Mouse (Mus musculus) heart, postnatal 14 days (tissue): ENCODE measurements around the gene Myo6. TPM values are rescaled to one million over a fixed set of nuclear protein-coding genes. Genes with fewer than 3 reads are reported as not detected.
"Not testable (repeated sequence)": the region's sequence is repeated elsewhere in the genome, so short reads cannot be mapped to it uniquely, and the experiment has no call there.

Experiments used
- DNase-seq, 2 experiments: peaks; one replicate each; pipeline ENCODE4 v3.0.0; 2021 to 2022
- intact Hi-C: fragments of 180-260 bp; cut with DNase I; formaldehyde crosslinking; loops from one replicate; pipeline ENCODE4 v1.15.1; 2025
- total RNA-seq, 2 experiments: library from RNA; stranded (reverse); gene quantifications; 2 replicates each; pipeline ENCODE4 v1.2.3; 2021

Myo6 gene
- total RNA-seq, 2 experiments from 2014 or later: 16.9 to 18.0 TPM

DNA sequence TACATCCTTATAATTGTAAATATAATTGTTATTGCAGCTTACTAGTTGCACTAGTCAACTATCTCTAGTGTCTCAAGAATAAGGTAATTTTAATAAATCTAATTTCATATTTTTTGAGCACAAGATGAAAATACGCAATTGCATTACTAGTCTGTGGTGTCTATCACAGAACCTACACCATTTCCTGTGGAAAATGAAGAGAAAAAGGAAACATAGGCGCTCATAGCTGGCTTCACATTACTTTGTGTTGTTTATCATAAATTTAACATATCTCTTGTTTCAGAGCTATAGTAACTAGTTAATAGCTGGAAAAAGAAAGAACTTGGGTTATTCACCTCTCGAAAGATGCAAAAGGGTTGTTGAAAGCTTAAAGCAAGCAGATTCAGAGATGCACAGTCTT is 117.6 kb downstream of the Myo6 start:
- intact Hi-C loops: no loop called here
- no peak for DNase-seq

DNA sequence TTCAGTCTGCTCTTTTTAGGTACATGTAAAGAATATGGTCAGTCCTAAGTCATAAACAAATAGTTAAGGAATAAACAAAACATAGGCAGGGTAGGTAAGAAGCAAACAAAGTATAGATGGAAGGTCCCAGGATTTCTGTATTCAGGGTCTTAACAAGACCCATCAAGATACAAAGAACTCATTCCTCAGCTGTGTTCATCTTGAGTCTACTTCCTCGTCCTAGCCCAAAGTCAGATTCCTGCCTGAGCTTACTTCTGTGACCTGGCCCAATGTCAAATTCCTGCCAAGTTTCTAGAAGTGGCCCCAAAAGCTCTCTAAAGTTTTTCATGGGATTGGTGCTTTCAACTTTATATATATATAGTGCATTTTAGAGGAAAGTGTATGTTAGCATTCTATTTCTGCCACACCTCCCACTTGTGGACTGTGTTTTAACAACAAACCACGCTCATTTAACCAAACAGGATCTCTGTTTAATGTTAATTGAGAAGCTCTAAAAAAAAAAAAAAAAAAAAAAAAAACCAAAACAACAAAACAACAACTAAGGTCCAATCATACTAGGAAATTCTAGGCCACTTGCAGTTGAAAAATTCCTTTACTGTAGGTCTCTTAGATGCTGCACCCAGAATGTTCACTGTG is 119.8 kb downstream of the Myo6 start:
- no peak for DNase-seq
- intact Hi-C loops: no loop called here

DNA sequence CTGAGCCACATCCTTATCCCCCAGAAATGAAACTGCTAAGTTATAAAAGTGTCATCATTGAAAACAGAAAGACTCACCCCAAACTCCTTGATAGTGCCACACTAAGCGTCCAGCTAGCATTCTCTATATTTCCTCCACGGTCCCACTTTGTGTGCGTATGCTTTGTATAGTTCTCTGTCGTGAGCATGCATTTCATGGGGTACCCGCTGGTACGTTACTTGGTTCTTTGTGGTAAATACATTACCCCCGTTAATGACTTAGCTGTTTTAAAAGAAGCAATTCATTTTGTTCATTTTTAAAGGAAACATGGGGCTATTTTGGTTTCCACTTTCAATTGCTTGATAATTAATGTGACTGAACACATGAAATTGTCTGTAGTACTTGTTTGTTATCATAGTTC is 122.0 kb downstream of the Myo6 start:
- DNase-seq: no peak
- intact Hi-C loops: no loop called here

DNA sequence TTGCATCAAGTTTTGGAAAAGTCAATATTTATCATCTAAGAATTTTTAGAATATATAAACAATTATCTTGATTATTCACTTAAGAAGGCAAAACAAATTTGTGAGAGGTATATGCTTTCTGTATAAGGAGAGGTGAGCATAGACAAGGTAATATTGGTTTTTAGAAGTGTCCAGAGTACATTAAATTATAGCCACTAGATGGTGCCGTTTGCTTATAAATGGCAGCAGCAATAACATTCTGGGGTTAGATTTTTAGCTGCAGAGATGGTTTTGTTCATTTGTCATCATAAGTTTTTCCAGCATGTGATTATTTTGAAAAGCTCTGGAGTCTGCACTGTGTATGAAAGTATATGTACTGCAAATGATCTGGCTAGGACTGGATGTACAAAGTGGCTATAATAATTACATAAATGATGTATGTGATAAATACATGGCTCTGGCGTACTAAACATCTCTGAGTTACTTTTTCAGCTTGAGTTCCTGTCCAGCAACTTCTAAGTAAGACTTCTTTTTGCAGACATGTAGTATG is 128.3 kb downstream of the Myo6 start:
- intact Hi-C loops: no loop called here
- DNase-seq: no peak

DNA sequence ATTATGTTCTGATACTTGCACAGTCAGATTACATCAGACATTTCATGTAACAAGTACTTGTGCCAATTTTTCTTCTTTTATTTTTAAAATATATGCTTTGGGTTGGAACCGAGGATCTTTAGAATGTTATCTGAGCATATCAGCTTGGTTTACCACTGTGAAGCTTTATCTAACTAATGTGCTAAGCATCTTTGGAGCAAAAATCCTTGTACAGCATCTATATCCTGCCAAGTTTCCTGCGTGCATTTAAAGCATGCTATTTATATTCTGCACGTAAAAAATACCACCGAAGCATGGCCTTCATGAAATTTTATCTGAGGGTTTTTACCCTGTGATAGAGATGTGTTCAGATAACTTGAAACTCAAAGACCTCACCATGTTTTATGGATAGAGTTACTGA is 131.3 kb downstream of the Myo6 start:
- DNase-seq: no peak
- intact Hi-C loops: no loop called here

DNA sequence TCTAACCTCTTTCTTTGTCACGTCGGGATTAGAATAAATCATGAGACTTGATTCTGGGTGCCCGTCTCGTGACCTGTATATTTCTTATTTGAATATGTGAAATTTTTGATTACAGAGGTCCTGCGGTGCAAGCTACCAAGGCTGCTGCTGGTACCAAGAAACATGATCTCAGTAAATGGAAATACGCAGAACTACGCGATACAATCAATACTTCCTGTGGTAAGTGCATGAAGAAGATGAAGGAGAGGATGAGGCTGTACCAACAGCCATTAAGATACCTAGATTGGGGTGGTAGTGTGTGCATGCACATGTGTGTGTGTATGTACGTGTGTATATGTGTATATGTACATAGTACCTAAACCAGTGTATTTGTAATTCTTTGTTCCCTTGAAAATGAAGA is 134.2 kb downstream of the Myo6 start:
- intact Hi-C loops: no loop called here
- no peak for DNase-seq

DNA sequence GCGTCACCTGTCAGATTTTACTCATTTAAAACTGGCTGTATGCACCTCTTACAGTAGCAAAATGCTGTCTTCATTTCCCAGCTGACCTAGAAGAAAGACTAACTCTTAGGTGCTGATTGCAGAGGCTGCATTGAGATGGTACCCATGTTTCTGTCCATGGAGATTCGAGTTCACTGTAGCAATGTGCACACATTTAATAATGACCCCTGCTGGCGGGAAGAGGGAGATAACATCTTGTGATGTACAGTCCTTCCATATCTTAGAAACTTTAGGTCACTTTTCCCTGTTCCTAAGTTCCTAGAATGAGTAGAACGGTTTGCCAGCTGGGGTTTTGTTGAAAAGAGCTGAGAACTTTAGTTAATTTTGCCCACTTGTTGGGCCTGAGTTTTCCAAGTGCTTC is 138.7 kb downstream of the Myo6 start:
- intact Hi-C loops: no loop called here
- peak in 1 of 2 experiments; percentile 15 for DNase-seq

DNA sequence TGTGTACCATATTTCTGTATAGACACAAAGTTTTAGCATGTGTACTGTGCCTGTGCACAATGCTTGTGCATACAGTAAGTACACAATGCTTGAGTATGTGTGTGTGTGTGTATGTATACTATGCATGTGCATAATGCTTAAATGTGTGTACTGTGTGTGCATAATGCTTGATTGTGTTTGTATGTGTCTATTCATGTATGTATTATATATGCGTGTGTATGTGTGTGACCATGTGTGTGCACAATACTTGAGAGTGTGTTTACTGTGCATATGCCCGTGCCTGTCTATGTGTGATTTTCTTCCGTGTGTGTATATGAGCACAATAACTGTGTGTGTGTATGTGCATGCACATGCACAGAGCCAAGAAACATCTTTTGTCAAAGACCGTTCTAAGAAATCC is 141.6 kb downstream of the Myo6 start:
- no peak for DNase-seq
- intact Hi-C loops: no loop called here

DNA sequence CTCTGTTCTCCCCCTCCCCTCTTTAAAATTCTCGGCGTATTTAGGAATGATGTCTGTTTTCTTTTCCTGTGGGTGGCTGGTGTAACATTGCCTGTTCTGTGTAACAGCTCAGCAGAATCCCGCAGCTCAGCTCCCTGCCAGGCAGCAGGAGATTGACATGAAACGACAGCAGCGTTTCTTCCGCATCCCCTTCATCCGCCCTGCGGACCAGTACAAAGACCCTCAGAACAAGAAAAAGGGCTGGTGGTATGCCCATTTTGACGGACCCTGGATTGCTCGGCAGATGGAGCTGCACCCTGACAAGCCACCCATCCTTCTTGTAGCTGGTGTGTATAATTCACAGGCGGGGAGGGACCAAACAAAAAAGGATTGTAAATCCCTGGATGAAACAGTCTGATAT is 142.0 kb downstream of the Myo6 start:
- no peak for DNase-seq
- intact Hi-C loops: no loop called here

DNA sequence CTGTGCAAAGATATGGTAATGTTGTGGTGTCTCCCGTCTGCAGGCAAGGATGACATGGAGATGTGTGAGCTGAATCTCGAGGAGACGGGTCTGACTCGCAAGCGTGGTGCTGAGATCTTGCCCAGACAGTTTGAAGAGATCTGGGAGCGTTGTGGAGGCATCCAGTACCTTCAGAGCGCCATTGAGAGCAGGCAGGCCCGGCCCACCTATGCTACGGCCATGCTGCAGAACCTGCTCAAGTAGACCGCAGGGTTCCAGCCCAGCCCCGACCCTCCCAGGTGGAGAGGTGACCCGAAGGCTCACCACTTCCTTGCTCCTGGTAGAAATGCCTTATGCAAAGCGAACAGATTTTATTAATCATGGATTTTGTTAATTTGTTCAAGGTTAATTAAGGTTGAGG is 142.8 kb downstream of the Myo6 start:
- no peak for DNase-seq
- intact Hi-C loops: no loop called here

DNA sequence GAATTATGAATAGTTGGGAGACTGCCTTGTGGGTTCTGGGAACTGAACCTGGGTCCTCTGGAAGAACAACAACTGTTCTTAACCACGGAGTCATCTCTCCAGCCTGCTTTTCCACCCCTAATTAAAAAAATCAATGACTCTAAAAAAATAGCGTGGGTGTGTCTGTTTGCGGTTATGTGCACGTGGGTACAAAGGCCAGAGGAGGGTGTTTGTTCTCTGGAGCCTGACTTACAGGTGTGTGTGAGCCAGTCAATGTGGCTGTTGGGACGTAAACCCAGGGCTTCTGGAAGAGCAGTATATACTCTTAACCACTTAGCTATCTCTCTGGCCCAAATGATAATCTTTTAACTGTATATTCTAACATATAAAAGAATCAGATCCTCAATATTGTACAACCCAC is 148.8 kb downstream of the Myo6 start:
- DNase-seq: no peak
- intact Hi-C loops: no loop called here

DNA sequence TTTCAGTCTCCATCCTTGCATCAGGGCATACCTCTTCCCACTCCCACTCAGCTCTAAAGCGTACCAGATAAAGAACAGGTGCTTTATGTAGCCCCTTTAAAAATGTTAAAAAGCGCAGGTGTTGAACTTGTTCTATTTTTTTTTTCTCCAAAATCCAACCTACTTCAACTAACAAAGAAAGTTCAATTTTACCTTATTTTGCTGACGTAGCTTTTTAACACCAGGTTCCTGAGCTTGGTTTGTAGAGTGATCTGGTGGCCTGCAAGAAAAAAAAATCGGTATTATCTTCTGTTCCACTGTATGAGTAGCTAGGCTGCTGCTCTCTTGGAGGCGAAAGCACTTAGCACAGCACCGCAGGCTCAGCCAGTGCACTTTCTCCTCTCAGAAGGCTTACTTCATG is 151.1 kb downstream of the Myo6 start:
- no peak for DNase-seq
- intact Hi-C loops: no loop called here

DNA sequence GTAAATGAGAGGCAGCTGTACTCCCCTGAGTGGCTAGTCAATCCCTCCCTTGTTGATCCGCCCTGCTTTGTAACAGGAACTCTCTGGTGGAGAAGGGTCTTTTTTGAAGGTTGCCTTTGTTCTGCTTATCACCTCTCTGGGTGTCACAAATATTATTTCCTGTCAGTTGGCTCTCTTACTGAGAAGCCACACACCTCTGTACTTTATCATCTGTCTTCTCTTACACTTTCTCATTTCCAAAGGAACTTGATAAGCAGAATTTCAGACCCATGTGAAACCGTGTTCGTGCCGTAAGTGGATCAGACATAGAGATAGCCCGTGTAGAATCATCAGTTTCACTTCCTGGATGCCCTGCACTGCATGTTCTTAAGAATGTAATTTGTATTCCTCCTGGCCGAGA is 153.2 kb downstream of the Myo6 start:
- intact Hi-C loops: no loop called here
- DNase-seq: no peak

DNA sequence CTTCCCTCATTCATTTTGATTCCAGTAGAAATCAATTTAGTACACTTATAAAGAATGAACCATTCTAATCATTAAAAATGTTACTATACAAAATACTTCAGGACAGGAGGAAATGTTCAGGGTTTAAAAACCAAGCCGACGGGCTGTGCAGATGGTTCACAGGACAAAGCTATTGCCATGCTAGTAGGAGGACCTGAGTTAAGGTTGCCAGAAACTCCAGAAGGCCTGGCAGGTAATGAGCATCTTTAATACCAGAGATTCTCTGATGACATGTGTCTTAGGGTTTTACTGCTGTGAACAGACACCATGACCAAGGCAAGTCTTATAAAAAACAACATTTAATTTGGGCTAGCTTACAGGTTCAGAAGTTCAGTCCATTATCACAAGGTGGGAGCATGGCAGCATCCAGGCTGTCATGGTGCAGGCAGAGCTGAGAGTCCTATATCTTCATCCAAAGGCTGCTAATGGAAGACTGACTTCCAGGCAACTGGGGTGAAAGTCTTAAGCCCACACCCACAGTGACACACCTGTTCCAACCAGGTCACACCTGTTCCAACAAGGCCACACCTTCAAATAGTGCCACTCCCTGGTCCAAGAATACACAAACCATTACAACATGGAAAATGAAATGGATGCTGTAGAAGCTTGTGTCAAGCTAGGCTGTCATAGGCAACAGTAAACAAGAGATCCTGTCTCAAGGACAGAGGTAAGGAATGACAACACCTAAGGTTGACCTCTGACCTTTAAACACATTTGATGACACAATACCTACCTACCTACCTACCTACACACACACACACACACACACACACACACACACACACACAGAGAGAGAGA is 156.4 kb downstream of the Myo6 start:
- intact Hi-C loops, DNase-seq: not testable (repeated sequence)

DNA sequence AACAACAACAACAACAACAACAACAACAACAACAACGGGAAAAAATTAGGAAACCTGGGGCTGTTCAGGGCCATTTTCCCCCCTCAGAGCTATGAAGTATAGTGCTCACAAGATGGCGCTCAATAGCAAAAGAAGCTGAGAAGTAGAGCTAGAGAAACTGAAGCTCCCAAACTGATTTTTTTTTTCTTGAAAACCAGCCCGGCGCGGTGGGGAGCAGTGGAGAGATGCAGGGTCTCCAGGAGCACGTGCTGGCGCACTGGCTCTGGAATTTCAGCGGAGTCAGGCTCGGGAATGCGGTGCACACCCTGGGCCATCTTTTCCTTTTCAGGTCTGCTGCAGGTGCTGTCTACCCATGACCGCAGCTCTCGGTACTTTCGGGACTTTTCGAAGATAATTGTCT is 167.3 kb downstream of the Myo6 start:
- DNase-seq: peak; percentile 5 to 26
- intact Hi-C loops: loop anchor here (10.0 kb wide), 2 partner anchors 883 to 1293 kb away; no protein-coding TSS in a partner anchor

DNA sequence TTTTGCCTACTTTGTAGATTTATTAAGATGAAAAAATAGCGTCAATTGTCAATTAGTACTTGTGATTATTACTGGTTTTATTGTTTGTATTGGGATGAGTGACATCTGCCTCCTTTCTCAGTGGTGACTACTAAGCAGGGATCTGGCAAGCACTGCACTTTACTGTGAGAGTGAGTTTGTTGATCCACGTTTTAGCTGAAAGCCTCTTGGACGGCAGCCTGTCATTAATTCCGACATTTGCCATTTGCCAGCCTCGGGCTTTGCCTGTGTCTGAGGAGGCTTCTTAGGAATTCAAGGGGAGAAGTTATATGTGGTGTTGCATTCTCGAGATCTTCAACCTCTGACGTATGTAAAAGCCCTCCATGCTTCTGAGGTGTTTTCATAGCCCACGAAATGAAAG is 168.6 kb downstream of the Myo6 start:
- intact Hi-C loops: loop anchor here (10.0 kb wide), 2 partner anchors 881 to 1291 kb away; no protein-coding TSS in a partner anchor
- DNase-seq: no peak

DNA sequence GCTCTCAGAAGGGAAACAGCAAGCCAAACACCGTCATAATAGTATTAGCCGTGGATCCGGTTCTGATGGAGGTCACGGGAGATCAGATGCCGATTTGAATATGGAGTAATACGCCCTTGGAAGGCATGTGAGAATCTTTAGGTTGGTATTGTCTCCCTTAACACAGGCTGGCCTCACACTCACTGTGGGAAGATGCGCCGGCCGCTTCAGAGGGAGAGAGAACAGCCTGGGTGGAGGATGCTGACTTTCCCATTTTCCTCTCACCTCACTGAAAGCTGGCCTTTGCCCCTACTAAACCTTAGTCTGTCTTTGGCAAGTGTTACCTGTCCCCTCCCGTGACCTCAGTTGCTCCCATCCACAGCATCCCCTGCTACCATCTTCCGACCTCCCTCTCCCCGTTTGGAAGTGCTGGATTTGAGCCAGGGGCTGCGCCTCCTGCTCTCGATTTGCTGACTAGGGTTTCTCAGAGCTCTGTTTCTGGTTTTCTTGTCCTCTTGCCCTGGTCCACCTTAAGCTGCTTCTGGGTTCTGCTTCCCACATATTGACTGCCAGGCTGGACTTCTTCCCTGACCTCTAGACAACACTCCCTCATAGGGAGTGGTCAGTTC is 169.3 kb downstream of the Myo6 start:
- peak in 1 of 2 experiments; percentile 4 for DNase-seq
- intact Hi-C loops: loop anchor here (10.0 kb wide), 2 partner anchors 881 to 1291 kb away; no protein-coding TSS in a partner anchor

DNA sequence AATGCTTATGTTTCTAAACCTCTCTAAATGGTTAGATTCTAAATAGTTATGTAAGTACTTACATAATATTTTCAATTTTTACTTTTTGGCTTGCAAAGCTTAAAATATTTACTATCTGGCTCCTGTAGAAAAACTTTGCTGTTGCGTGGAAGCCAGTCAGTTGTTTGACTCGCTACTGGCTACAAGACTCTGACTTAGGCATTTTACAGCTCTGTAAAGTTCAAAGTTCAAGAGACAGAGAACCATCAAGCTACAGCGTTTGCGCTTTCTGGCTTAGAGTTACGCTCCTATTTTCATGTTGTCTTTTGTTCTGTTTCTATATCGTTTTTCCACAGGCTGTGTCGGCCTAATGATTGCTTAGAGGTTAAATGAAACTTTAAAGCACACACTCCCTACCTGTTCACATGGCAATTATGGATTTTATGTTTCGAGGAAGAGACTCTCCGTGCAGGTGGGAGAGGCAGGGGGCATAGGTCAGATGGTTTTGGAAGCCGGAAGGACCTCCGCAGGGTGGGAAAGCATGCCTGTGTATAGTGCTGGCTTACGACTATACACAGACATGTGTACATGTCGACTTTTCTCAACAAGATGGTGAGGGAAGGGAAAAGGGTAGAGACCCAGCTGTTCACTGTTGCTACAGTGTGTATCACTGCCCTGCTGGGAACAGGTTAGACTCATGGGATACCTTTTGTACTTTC is 171.0 kb downstream of the Myo6 start:
- no peak for DNase-seq
- intact Hi-C loops: loop anchor here (10.0 kb wide), 2 partner anchors 879 to 1289 kb away; no protein-coding TSS in a partner anchor

DNA sequence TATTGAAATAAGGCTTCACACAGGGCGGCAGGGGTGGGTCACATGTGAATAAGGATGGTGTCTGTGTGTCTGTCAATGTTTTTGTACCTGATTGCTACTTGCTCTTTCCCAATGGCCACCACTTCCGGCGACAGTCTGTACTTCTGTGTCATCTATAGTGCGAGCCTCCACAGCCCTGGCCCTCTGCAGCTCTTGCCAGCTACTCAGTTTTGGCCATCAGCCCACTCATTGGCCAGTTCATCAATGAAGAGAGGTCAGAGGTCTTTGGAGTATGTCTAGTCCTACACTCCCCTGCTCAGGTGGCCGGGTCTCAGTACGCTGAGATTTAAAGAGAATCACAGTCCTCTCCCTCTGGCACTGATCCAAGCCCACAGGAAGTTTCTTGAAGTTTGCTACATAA is 173.2 kb downstream of the Myo6 start:
- DNase-seq: no peak
- intact Hi-C loops: loop anchor here (10.0 kb wide), 2 partner anchors 877 to 1287 kb away; no protein-coding TSS in a partner anchor

DNA sequence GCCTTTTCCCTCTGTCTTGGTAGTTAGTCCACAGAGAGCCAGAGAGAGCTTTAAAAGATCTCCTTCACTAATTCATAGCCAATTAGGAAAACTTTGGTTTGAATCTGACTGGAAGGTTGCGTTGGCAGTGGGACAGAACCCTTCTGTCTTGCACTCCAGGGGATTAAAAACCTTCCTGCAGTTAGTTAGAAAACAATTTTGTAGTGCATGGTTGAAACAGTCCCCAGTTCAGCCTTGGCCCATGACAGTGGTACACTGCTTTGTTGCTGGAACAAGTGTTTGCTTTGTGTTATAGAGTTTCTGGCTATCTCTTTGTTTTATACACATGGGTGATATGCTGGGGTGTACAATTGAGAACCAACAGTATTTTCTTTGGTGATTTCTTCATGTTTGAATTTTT is 176.1 kb downstream of the Myo6 start:
- intact Hi-C loops: no loop called here
- DNase-seq: no peak

DNA sequence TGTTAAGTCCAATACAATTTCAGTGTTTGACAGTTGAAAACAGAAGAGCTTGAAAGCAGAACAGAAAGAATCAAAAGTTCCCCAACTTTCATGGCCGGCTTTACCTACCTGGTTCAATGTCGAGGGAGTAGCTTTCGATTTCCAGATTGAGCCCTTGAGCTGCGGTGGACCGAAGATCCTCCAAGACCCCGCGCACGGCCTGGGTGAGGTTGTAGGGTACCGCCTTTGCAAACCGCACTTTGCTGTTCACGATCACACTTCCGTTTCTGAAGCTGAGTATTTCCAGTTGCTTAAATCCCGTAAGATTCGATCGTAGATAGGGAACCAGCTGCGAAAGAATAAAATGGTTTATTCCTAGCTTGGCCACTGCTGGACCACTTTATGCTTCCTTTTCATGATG is 176.9 kb downstream of the Myo6 start:
- intact Hi-C loops: no loop called here
- no peak for DNase-seq
